Mouse (Mus musculus) hindbrain, embryonic 10.5 days (tissue): ENCODE measurements at regions not wholly inside any gene's neighbourhood (a gene's known extent, or its start where the extent isn't known, plus 50 kb on each side); places are given as distances from the start of the nearest gene placed in this dataset.
A peak's percentile ranks its signal among the peaks of the same experiment; 100 is the strongest.

Experiments
- DNase-seq: peaks from one replicate; pipeline ENCODE4 v3.0.0-alpha.2; 2017; ENCODE audit warnings: low spot score
- H3K27ac ChIP-seq: fragments of 300-500 bp; sonication (generic); 2 replicates; pipeline ENCODE4 v1.5.1; 2016; ENCODE audit warnings: mild to moderate bottlenecking, moderate library complexity
- H3K27me3 ChIP-seq: fragments of 300-500 bp; sonication (generic); 2 replicates; pipeline ENCODE4 v1.6.1; 2016; ENCODE audit warnings: mild to moderate bottlenecking; ENCODE audit not compliant: poor library complexity, insufficient read depth, severe bottlenecking
- H3K36me3 ChIP-seq: fragments of 300-500 bp; sonication (generic); 2 replicates; pipeline ENCODE4 v1.6.1; 2016; ENCODE audit warnings: mild to moderate bottlenecking, moderate library complexity
- H3K4me1 ChIP-seq: fragments of 300-500 bp; sonication (generic); replicated peaks from 2 replicates; pipeline ENCODE4 v1.6.1; 2016; ENCODE audit warnings: mild to moderate bottlenecking
- H3K4me3 ChIP-seq: fragments of 300-500 bp; sonication (generic); 2 replicates; pipeline ENCODE4 v1.5.1; 2016; ENCODE audit warnings: mild to moderate bottlenecking, moderate library complexity
- H3K9me3 ChIP-seq: fragments of 300-500 bp; sonication (generic); 2 replicates; pipeline ENCODE4 v1.6.1; 2016; ENCODE audit warnings: mild to moderate bottlenecking, moderate library complexity
- WGBS: fragments of 180-500 bp; shearing (Covaris S2); methylation state at CpG from one replicate; pipeline ENCODE4 v1.1.7; 2016; 5-methylcytosine and 5-hydroxymethylcytosine counted together

GRCm38 (mm10) chrX:114690857-114691256, 214.0 kb upstream of the Ube2dnl1 start:
- Histone ChIP-seq H3K27me3 (no peaks in the 10 kb centered on the region), H3K36me3 (no peaks in the 10 kb centered on the region), H3K9me3 (no peaks in the 10 kb centered on the region), H3K4me1 (no peaks in the 10 kb centered on the region), H3K27ac (no peak overlapping the region), H3K4me3 (no peak overlapping the region)
- no peak for DNase-seq
- 78% methylated on average over 4 of the region's 4 CpGs for WGBS

GRCm38 (mm10) chrX:114694540-114694939, 210.3 kb upstream of the Ube2dnl1 start:
- no peaks in the 10 kb centered on the region for H3K27me3 ChIP-seq
- H3K4me1 ChIP-seq = no peaks in the 10 kb centered on the region
- no peaks in the 10 kb centered on the region for H3K9me3 ChIP-seq
- H3K36me3 ChIP-seq = no peaks in the 10 kb centered on the region
- 39% methylated on average over 2 of the region's 2 CpGs for WGBS
- no peak overlapping the region for H3K4me3 ChIP-seq
- H3K27ac ChIP-seq = no peak overlapping the region
- DNase-seq = peak; percentile 2

- no peak overlapping the region for H3K4me3 ChIP-seq
- WGBS = 90% methylated on average over 1 of the region's 1 CpGs
These were observed 176.6 kb upstream of the Ube2dnl1 start for GRCm38 (mm10) chrX:114728211-114728610.

More at GRCm38 (mm10) chrX:114728211-114728610, 176.6 kb upstream of the Ube2dnl1 start:
- H3K27ac ChIP-seq = no peak overlapping the region
- H3K27me3 ChIP-seq = no peaks in the 10 kb centered on the region
- no peaks in the 10 kb centered on the region for H3K9me3 ChIP-seq
- no peak for DNase-seq
- H3K36me3 ChIP-seq = no peaks in the 10 kb centered on the region
- H3K4me1 ChIP-seq = no peaks in the 10 kb centered on the region
